Mouse (Mus musculus) left cerebral cortex, adult 11 months (tissue): ENCODE data around the gene Rela.

Source experiments
- DNase-seq: peaks from one replicate; pipeline ENCODE4 v3.0.0; 2022; ENCODE audit warnings: low spot score

Gene Rela

DNA sequence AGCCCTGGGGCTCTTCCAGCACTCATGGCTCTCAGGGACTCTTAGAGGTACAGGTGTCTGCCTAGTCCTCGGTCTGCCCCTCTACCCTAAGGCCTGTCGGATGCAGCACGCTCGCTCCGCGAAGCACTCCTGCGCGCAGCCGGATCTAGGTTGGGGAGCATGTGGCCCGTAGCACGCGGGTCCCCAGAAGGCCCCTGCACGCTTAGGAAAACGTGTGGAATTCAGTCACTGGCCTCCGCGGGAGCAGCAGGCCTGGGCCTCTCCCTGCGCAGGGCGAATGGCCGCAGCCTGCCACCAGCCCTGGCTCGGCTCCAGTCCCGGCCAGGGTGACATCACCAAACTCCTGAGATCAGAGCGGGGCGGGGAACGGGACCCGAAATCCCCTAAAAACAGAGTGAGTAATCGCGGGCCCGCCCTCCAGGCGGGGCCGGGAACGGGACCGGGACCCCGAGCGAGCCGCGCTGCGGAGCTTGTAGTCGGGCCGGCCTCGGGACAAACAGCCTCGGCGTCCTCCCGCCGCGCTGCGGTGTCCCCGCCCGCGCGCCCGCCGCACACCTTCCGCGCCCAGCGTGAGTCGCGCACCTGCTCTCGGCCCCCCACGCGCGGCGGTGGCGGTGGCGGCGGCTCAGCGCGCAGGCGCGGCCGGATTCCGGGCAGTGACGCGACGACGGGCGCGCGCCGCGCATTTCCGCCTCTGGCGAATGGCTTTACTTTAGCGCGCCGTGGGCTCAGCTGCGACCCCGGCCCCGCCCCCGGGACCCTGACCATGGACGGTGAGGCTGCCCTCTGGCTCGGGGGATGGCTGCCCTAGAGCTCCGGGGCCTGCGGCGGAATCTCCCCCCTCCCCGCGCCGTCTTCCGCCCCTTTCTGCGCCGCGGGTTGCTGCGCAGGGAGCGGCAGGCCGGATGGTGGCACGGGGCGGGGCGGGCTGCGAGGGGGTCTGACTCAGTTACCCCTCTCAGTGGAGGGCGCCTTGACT is at the start of gene Rela:
Gene Rela (plus strand): TSS at position 415 of the 979 bp plus-strand sequence.
- DNase-seq: peak; percentile 85

DNA sequence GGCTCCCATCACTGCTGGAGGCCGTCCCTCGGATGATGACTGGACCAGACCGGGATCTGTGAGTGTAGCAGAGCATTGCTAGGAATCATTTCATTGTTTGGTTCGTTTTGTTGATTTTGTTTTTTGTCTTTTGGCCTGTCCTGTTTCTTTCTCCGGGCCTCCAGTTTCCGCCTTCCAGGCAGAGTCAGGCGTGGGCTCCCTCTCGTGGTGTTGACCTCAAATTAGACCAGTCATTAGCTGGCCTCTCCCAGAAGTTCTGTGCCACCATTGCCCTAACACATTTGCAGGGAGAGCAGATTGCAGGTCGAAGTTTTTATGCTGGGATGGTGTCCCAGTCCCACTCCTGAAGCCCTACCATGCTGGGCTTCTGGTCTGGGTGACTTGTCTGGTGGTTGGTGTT is 48.1 kb upstream of the Rela start:
- no peak for DNase-seq

DNA sequence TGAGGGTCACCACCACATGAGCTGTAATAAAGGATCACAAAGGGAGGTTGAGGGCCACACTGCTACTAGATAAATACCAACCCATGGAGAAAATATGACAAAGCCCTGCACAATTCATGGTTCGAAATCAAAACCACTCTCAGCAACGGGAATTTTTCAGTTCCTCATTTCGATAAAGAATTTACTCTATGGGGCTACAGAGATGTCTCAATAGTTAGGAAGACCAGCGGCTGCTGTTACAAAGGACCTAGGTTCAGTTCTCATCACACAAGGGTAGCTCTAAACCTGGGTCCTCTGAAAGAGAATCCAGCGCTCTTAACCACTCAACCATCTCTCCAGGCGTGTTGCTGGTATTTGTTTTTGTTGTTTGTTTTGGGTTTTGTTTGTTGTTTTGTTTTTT is 45.4 kb upstream of the Rela start:
- DNase-seq: no peak

DNA sequence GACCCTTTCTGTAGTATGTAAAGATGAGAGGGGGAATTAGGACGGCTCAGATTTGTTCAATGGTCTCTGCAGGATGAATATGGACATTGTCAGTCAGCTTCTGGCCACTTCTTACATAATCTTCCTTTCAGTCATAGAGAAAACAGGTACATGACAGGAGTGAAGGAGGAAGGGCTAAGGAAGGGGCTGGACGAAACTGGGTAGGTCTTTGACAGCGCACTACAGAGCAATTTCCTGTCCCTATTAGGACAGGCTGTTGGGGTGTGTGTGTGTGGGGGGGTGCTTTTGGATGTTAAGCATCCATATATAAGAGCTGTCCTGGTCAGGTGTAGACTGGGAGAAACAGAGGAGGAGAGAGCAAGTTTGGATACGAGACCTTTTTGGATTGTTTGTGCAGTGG is 38.1 kb upstream of the Rela start:
- no peak for DNase-seq

DNA sequence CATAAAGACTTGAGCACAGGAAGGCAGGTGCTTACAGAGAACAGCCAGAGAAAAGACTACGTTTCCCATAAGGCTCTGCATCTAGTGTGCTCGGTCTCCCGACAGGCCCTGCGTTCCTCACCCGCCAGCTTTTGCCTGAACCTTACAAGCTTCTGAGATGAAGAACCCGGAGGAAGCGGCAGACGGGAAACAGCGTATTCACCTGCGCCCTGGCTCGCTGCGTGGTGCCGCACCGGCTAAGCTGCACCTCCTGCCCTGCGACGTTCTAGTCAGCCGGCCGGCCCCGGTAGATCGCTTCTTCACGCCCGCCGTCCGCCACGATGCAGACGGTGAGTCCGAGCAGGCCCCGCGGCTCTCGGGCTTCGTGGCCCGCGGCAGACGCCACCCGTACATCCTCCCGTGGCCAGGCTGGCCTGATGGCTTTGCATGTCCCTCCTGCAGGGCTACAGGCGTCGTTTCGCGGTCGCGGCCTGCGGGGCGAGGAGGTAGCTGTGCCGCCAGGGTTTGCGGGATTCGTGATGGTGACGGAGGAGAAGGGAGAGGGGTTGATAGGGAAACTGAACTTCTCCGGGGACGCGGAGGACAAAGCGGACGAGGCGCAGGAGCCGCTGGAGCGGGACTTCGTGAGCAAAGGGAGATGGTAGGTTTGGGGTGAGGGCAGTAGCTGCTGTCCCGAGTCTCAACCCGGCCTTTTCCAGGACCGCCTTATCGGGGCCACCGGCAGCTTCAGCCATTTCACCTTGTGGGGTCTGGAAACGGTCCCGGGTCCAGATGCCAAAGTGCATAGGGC is 35.3 kb upstream of the Rela start, which contains the start of gene Rnaseh2c:
Gene Rnaseh2c (plus strand): TSS at position 122 of the 790 bp plus-strand sequence.
- DNase-seq: peak; percentile 58

DNA sequence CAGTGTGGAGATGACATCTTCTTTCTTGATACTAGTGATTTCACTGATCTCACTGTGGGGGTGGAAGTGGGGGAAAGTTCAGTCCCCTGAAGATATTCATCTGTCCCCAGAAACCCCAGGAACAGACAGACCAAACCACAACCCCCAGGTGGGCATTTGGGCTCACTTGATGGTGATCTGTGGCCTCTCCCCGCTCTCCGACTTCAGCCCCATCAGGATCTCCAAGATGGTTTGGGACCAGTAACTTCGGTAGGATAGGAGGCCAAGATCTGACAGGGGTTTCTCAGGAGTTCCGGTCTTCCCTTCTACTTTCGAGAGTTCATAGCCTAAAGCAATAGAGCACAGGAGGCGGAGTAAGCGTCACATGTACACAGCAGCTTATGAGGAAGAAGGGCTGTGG is 33.6 kb upstream of the Rela start:
- DNase-seq: no peak

DNA sequence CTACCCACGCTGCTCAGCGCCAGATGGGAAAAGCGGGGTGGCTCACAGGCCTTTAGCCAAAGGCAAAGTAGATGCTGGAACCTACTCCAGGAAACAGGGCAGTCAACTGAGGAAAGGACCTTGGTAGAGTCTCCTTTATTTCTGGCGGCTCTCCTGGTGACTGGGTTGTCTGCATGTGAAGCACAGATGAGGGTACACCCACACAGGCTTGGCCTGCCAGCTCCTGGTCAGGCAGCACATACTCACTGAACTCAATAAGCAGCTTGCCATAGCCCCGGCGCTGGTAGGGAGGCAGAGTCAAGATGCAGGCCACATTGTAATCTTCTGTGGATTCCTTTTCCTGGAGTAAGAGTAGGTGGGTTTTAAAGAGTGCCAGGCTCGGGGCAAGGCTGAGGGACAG is 32.2 kb upstream of the Rela start:
- DNase-seq: no peak

DNA sequence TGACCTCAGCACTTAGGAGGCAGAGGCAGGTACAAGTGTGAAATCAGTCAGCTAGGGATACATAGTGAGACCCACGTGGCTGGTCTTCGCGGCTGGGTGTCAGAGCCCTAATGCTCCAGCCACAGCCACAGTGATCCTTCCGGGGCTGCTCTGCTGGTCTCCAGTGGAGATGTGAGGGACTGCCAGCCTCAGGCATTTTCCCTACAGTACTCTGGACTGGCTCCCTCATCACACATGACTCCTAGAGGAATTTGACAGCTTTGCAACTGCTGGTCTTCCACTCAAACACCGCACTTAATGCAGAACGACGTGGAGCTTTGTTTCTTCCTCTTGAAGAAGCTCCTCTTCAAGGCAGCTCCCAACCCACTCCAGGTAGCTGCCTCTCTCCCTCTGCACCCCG is 31.1 kb upstream of the Rela start:
- DNase-seq: no peak

DNA sequence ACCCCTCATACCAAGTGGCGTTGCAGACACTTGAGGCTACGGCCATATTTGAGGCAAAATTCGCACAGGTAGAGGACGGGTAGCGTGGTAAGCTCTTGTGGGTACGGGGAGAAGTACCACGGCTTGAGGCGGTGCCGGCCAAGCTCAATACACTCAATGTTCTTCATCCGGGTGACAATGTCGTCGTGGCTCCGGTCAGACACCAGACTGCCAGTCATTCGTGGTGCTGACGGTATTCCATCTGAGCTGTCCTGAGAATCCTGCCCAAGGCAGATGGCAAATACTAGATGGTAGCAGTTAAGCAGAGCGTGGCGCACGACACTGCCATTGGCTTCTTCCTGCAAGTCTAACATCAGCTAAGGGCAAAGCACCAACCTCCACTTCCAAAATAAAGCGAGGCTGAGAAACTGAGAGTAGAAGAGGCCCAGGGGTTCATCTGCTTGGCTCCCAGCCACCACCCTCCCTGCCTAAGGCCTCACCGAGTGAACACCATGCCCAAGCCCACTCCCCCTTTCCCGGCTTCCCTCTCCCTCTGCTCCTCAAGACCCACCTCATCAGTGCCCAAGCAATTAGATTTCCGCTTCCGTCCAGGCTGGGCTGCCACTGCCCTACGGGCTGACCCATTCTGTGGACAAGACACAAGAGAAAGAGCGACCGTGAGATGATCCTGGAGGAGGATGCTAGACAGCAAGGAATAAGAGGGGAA is 29.4 kb upstream of the Rela start:
- no peak for DNase-seq

DNA sequence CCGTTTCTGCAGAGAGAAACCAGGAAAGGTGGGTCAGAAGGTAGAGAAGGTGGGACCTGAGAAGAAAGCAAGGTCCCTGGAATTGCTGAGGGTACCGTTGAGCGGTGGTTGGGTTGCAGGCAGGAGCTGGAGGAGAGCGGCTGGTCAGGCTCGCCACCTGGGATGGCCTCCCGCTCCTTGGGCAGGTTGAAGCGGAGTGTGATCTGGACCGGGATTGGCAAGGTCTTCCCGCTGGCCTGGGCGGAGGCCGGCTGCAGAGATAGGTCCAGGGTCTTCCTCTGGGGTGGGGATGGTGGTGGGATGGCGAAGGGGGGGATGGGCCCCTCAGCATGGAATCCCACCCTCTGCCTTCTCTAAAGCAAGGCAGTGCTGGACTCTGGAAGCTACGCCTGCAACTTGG is 28.6 kb upstream of the Rela start:
- DNase-seq: no peak

DNA sequence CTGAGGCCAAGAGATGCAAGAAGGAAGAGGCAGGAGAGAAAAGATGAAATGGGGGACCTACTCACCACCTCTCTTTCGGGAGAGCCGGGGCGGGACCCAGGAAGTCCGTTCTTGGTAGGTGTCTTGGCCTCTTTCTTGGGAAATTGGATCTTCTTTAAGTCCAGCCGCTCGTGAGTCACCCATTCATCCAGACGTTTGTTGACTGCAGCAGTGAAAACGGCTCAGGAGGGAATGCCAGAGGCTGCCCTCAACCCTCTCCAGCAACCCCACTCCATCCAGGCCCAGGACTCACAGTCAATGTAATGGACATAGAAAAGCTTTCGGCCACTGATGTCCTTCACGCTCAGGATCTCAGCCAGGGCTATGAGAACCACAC is 28.1 kb upstream of the Rela start:
- DNase-seq: no peak

DNA sequence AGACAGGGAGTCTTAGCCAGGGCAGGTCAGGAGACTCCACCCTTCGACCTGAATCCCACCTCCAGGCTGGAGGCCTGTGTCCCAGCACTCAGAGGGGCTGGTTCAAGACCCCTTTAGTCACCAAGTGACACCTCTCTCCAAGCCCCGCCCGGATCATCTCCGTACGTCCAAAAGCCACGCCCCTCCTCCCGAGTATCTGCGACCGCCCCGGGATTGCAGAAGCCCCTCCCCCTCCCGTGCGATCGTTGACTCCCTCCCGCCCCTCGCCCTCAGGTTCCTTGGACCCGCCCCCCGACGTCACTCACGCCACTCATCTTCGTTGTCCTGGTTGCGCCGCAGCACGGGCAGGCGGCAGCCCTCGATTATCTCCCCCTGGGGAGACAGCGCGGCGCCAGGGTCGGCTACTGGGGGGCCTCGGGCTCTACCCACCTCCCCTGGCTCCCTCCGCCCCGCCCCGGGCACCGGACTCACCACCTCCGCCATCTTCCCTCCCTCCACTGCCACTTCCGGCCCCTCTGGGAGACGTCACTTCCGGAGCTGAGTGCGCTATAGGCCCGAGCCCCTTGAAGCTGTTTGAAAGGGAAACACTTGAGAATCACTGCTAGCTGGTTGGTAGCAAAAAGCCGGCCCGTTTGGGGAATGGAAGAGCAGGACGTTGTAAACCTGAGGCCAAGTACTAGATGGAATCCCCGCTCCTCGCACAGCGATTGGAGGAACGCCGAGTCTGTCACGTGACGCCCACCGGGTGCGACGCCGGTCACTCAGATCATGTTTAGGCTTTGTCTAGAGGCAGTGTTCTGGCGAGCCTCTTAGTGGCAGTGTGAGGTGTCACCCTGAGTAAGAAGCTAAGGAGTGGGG is 27.5 kb upstream of the Rela start, which contains the start of gene Kat5:
Gene Kat5 (minus strand): TSS at position 691 of the 858 bp plus-strand sequence.
- DNase-seq: peak; percentile 90

DNA sequence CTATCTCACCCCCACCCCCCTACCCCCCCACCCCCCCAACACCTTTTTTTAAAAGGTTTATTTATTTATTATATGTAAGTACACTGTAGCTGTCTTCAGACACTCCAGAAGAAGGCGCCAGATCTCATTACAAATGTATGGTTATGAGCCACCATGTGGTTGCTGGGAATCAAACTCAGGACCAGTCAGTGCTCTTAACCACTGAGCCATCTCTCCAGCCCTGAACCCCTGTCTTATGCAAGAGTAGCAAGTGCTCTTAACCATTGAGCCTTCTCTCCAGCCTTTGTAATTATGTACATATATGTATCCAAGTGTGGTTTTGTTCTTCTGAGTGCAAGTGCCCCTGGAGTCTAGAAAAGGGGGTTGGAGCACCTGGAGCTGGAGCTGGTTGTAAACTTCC is 25.3 kb upstream of the Rela start:
- DNase-seq: no peak

DNA sequence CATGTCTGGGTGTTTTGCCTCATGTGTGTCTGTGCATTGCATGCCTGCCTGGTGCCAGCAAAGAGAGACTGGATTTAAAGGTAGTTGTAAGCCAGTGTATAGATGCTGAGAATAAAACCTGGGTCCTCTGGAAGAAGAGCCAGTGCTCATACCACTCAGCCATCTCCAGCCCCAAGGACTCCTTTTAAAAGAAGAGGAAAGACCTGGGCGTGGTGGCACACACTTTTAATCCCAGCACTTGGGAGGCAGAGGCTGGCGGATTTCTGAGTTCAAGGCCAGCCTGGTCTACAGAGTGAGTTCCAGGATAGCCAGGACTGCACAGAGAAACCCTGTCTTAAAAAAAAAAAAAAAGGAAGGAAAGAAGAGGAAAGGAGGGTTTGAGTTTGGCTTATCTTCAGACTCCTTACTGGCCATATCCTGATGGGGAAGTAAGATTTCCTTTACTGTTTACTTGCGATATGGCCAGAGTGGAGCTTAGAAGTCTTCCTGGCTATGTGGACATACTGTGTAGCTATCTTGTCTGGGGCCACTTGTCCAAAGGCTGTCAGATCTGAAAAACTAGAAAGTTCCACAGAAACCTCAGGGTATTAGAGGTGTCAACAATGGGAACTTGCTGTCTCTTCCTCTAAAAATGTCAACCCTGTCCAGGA is 24.4 kb upstream of the Rela start:
- no peak for DNase-seq

DNA sequence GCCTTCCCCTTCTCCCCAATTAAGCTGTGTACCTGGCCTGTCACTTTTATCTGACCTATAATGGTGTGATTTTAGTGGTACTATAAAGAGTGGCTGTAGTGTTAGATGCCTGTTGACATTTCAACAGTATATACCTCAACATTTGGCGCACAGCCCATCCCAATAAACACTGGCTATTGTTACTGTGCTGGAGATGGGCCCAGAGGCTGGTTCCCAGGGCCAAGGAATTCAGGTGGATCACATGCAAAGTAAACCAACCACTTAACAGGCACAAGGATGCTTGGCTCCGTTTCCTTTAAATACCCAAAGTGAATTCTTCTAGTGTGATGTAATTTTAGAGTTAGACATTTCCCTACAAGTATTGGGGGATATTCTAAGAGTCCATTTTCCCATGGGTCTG is 22.3 kb upstream of the Rela start:
- DNase-seq: no peak

DNA sequence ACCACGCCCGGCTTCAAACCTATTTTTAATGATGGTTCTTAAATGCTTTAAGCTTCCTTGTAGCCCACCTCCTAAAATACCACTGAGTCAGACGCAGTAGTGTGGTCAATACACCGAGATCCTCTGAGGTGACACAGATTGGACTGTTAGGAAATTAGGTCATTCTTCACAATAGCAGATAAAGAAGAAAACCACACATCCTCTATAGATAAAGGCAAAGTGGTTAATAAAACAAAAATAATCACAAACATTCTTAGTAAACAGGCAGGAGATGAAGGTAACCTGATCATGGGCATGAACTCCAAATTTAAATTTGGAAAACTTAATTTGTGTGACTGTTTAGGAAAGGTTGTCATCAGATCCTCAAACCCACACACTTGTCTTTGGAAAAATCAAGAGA is 17.3 kb upstream of the Rela start:
- no peak for DNase-seq

DNA sequence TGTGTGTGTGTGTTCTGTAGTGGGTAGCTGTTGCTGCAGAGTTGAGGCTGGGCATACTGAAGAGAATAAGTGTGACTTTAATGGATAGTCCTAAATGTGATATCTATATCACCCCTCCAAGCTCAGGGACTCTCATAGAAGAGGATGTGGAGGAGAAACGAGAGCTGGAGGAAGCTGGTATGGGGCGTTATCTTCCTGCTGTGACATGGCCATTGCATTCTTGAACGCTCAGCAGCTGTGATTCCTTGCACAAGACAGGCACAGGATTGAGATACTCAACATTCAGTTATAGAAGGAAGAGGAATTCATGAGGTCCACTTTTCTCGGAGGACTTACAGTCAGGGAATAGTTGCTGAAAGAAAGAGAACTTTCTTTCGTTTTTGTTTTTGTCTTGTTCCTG is 15.4 kb upstream of the Rela start:
- DNase-seq: no peak

DNA sequence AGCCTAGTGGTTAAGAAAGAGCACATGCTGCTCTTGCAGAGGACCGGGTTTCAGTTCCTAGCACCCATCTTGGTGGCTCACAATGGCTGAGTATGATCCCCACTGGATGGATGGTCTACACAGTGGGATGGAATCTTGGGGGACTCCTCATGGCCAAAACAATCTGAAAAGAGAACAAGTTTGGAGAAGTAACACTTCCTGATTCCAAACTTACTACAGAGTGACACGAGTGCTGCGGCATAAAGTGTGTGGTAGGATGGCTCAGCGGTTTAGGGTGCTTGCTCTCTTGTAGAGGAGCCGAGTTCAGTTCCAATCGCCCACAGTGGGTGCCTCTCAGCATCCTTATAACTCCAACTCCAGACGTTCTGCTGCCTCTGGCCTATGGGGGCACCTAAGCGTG is 12.0 kb upstream of the Rela start:
- no peak for DNase-seq

DNA sequence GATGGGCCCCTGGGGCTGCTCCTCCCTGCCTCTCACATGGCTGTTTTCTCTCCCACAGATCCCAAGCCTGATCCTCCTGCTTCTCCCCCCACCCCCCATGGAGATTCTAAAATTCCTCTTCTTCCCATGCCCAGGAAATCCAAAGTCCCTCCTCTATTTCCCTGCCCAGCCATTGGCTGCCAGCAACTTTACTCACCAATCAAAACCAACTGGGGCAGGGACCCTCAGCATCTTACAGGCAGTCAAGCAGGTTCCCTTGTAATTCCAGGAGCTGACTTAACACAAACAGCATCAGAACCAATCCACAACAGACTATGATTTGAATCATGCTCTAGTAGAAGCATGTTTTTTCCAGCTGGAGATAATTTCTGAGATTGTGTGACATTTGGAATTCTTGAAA is 7.4 kb upstream of the Rela start:
- no peak for DNase-seq

DNA sequence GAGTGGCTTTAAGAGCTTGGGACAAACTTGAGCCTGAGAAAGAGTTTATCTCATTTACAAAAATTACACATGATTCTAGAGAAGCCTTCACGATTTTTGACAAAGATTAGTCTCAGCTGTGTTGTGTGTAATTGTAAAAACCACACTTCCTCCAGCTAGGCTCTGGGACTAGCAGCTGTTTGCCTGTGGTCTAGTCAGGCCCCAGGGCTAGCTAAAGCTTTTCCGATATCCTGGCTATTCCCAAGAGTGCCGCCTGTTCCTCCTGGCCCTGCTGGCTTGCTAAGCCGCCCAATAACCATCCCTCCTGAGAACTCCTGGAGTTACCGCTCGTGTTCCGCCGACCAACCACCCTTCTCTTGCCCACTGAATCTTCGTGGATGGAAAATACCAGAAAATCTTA is 5.2 kb upstream of the Rela start:
- DNase-seq: no peak

DNA sequence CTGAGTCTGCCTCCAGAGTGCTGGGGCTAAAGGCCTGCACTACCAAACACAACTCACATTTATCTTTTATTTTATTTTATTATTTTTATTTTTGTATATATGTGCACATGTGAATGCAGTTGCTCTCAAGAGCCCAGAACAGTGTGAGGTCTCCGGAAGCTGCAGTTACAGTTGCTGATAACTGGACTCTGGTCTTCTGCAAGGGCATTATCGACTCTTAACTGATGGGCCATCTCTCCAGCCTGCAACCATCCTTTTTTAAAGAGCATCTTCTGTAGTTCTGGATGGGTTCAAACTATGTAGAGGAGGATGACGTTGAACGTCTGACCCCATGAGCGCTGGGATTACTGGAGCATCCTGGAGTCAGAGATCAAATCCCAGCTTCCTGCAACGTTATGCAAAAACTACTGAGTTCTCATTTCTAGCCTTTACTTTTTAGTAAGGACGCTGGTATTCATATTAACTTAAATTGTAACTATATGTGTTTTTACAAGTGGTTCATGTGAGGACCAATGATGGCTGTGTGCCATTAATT is 1.2 kb upstream of the Rela start:
- no peak for DNase-seq
